Comparison of ENCODE assay signal across 23 mouse cellular contexts in the genomic region with DNA sequence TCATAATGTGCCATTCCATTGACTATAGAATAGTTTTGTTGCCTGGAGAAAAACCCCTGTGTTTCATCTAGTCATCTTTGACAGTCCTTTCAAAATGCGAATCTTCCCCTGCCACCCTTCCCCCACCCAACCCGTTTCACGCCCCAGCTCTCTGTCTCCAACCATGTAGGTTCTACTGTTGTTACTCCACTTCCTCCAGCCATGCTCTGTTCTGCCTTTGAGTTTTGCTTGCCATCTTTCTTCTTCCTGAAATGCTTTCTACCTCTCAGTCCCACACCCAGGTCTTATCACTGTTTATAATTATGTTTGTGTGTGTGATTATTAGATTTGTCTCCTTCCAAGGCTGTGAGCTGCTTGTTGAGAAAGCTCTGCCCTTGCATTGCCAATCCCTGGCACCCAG. TPM values are rescaled to one million over a fixed set of nuclear protein-coding genes. Genes with fewer than 3 reads are reported as not detected.
DNase-seq lines count a peak whose midpoint lies in the region; ATAC-seq and TF ChIP-seq lines count a peak whose summit lies in the region.
"Had no signal": no experiment of that assay in that cellular context is flagged by ENCODE, and none has a peak within 500 bp of the region (broad histone marks: within the 10 kb centered on the region; RNA-seq: fewer than 3 reads in every experiment).

No protein-coding gene starts in this region.

- no peaks in the 10 kb centered on the region for H3K27me3 ChIP-seq in thymus, adult 2 months (ENCODE audit: control insufficient read depth, insufficient read depth, low read length)
- no peaks in the 10 kb centered on the region for H3K27me3 ChIP-seq in heart, embryonic 10.5 days (ENCODE audit: insufficient read depth, poor library complexity, severe bottlenecking)
- H3K27me3 ChIP-seq in hindbrain, embryonic 10.5 days (ENCODE audit: insufficient read depth, poor library complexity, severe bottlenecking): peaks cover 3% of the 10 kb centered on the region; the same call in 1 of the 2 replicates
- H3K27me3 ChIP-seq in hindbrain, embryonic 14.5 days (ENCODE audit: control insufficient read depth, insufficient read depth, low read length): no peaks in the 10 kb centered on the region
- H3K27me3 ChIP-seq: embryonic facial prominence, embryonic 13.5 days; forebrain, embryonic 12.5 days; heart, embryonic 15.5 days; hindbrain, embryonic 15.5 days; Patski had no signal

- TF ChIP-seq CTCF in thymus, adult 2 months (IDR thresholded peaks at IDR 0.05; ENCODE audit: borderline replicate concordance, control insufficient read depth, extremely low read depth, insufficient read depth, low read length, poor library complexity): no peak

- H3K36me3 ChIP-seq in thymus, adult 2 months (ENCODE audit: control insufficient read depth, insufficient read depth, low read length): no peaks in the 10 kb centered on the region
- H3K36me3 ChIP-seq in heart, embryonic 10.5 days: no peaks in the 10 kb centered on the region
- no peaks in the 10 kb centered on the region for H3K36me3 ChIP-seq in hindbrain, embryonic 10.5 days
- no peaks in the 10 kb centered on the region for H3K36me3 ChIP-seq in hindbrain, embryonic 14.5 days (replicated peaks; ENCODE audit: control insufficient read depth, insufficient read depth)
- H3K36me3 ChIP-seq: embryonic facial prominence, embryonic 13.5 days; forebrain, embryonic 12.5 days; heart, embryonic 15.5 days; hindbrain, embryonic 15.5 days had no signal

- H3K4me2 ChIP-seq in hindbrain, embryonic 14.5 days (replicated peaks): no peak overlapping the region
- H3K4me2 ChIP-seq: embryonic facial prominence, embryonic 13.5 days; forebrain, embryonic 12.5 days; heart, embryonic 11.5 days; heart, embryonic 15.5 days; hindbrain, embryonic 15.5 days had no signal

- H3K4me1 ChIP-seq in thymus, adult 2 months (replicated peaks; ENCODE audit: control insufficient read depth, insufficient read depth, low read length): peaks cover 25% of the 10 kb centered on the region
- peaks cover 16% of the 10 kb centered on the region for H3K4me1 ChIP-seq in heart, embryonic 10.5 days
- 0 out of 2 replicates have a peak, but pooled peaks cover 3% of the 10 kb centered on the region for H3K4me1 ChIP-seq in hindbrain, embryonic 10.5 days (replicated peaks)
- 0 out of 2 replicates have a peak, but pooled peaks cover 3% of the 10 kb centered on the region for H3K4me1 ChIP-seq in hindbrain, embryonic 14.5 days (replicated peaks; ENCODE audit: control insufficient read depth, insufficient read depth, low read length)

- no peak overlapping the region for H3K9ac ChIP-seq in hindbrain, embryonic 14.5 days
- H3K9ac ChIP-seq: embryonic facial prominence, embryonic 13.5 days; forebrain, embryonic 12.5 days; forebrain, postnatal 0 days; heart, embryonic 15.5 days; hindbrain, embryonic 15.5 days had no signal

- DNase-seq in thymus, adult 2 months: peak; percentile 30
- DNase-seq in thymus, adult 18-20 months: no peak
- peak; percentile 21 to 34 for DNase-seq in spleen, postnatal 14 days (ENCODE audit: low spot score in 2 of 2)
- DNase-seq in thymus, postnatal 14 days: peak; percentile 58
- DNase-seq in heart, adult 8-10 months (ENCODE audit: low spot score): no peak
- no peak for DNase-seq in heart, embryonic 10.5 days (ENCODE audit: low spot score)
- no peak for DNase-seq in hindbrain, embryonic 10.5 days (ENCODE audit: low spot score)
- DNase-seq in hindbrain, embryonic 14.5 days (ENCODE audit: low spot score): no peak
- DNase-seq: adrenal gland, postnatal 14 days; cerebellum, adult 11-12 months; cerebellum, adult 9-10 months; cerebellum, postnatal 36 days; forebrain, postnatal 0 days; gastrocnemius, adult 2 months; gastrocnemius, postnatal 25 days; heart, postnatal 14 days had no signal

- WGBS in thymus, adult 2 months: 19% methylated on average over 3 of the region's 3 CpGs
- WGBS in heart, embryonic 10.5 days: 76% methylated on average over 3 of the region's 3 CpGs
- WGBS in hindbrain, embryonic 10.5 days: 84% methylated on average over 3 of the region's 3 CpGs
- 91% methylated on average over 3 of the region's 3 CpGs for WGBS in hindbrain, embryonic 14.5 days

- no peaks in the 10 kb centered on the region for H3K9me3 ChIP-seq in heart, embryonic 10.5 days
- H3K9me3 ChIP-seq in hindbrain, embryonic 10.5 days: no peaks in the 10 kb centered on the region
- no peaks in the 10 kb centered on the region for H3K9me3 ChIP-seq in hindbrain, embryonic 14.5 days (ENCODE audit: control insufficient read depth, low read length)
- H3K9me3 ChIP-seq: embryonic facial prominence, embryonic 13.5 days; forebrain, embryonic 12.5 days; heart, embryonic 15.5 days; hindbrain, embryonic 15.5 days had no signal

- H3K27ac ChIP-seq in thymus, adult 2 months (ENCODE audit: control insufficient read depth, insufficient read depth, low read length): no peak overlapping the region
- H3K27ac ChIP-seq in heart, embryonic 10.5 days: no peak overlapping the region
- H3K27ac ChIP-seq in hindbrain, embryonic 10.5 days: no peak overlapping the region
- H3K27ac ChIP-seq in hindbrain, embryonic 14.5 days: no peak overlapping the region
- H3K27ac ChIP-seq: embryonic facial prominence, embryonic 13.5 days; forebrain, embryonic 12.5 days; gastrocnemius, adult 2 months; heart, embryonic 15.5 days; hindbrain, embryonic 15.5 days had no signal

- no peak for TF ChIP-seq POLR2A in thymus, adult 2 months (IDR thresholded peaks at IDR 0.05; ENCODE audit: control insufficient read depth, extremely low read depth, insufficient read depth, low read length, poor library complexity)

- no peak for ATAC-seq in hindbrain, embryonic 14.5 days (ENCODE audit: low FRiP score)
- ATAC-seq: activated CD4-positive, CD25-positive, alpha-beta regulatory T cell, adult 4 months; forebrain, postnatal 0 days; Patski had no signal

- H3K4me3 ChIP-seq in thymus, adult 2 months (ENCODE audit: control insufficient read depth, insufficient read depth, low read length): no peak overlapping the region
- no peak overlapping the region for H3K4me3 ChIP-seq in heart, embryonic 10.5 days
- H3K4me3 ChIP-seq in hindbrain, embryonic 10.5 days: no peak overlapping the region
- H3K4me3 ChIP-seq in hindbrain, embryonic 14.5 days (replicated peaks; ENCODE audit: low read length): no peak overlapping the region
- H3K4me3 ChIP-seq: embryonic facial prominence, embryonic 13.5 days; forebrain, embryonic 12.5 days; gastrocnemius, adult 2 months; heart, embryonic 15.5 days; hindbrain, embryonic 15.5 days had no signal

RNA-seq across cellular contexts. Expression of gene Med13, which starts 26.7 kb away (rescaled TPM):
- 60.6 and 69.5 TPM in 2 replicates for polyA plus RNA-seq in thymus, adult 2 months (2012; rRNA removed)
- total RNA-seq in heart, adult 8-10 months (2022): 10 to 100 TPM; 28.7 to 42.4 (median 33.7) TPM
- 4.1 and 7.5 TPM in 2 replicates for polyA plus RNA-seq in heart, embryonic 10.5 days (2016; fragmentation: Nextera tagmentation; extraction: Ambion mirVana)
- 5.9 and 7.4 TPM in 2 replicates for polyA plus RNA-seq in hindbrain, embryonic 10.5 days (2016; fragmentation: Nextera tagmentation; extraction: Ambion mirVana)
- polyA plus RNA-seq in hindbrain, embryonic 14.5 days (2014; fragmentation: Nextera tagmentation; extraction: Ambion mirVana): 12.7 and 13.2 TPM in 2 replicates

Comparison
In these comparisons a context has a peak if more than half of its experiments do, and no peak if none do; other contexts are left out.
1. DNase-seq: peak in thymus, adult 2 months (single experiment), spleen, postnatal 14 days (2 of 2) and thymus, postnatal 14 days (single experiment); none in thymus, adult 18-20 months (0 of 2), heart, adult 8-10 months (single experiment), heart, embryonic 10.5 days (single experiment), hindbrain, embryonic 10.5 days (single experiment) and hindbrain, embryonic 14.5 days (single experiment).